In the genomic region with DNA sequence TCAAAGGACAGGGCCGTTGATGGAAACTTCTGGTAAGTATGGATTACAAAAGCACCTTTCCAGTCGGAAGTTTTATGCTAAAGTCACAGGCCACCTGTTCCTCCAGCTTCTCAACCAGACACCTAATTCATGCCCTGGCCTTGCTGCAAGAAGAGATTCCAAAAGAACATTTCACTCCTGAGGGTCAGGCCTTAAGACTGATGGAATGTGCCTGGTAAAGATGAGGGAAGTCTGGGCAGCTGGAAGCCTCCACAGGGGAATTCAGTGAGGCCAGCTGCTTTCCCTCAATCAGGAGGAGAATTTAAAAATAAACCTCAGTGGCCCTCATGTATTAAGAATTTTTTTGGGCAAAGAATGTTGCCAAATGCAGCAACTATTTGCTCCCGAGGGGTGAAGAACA, we compare ENCODE assay signal across 10 mouse cellular contexts.
DNase-seq lines count a peak whose midpoint lies in the region; ATAC-seq lines count a peak whose summit lies in the region.
"Had no signal": no experiment of that assay in that cellular context is flagged by ENCODE, and none has a peak within 500 bp of the region (broad histone marks: within the 10 kb centered on the region; RNA-seq: fewer than 3 reads in every experiment).

No protein-coding gene starts in this region.

- H3K36me3 ChIP-seq in heart, embryonic 16.5 days (ENCODE audit: control insufficient read depth, insufficient read depth), result no peaks in the 10 kb centered on the region

- H3K9ac ChIP-seq in heart, embryonic 16.5 days (ENCODE audit: low read length), result no peak overlapping the region

- peak overlapping the region; percentile 26 for H3K4me2 ChIP-seq in heart, embryonic 16.5 days (ENCODE audit: low read depth, low read length)

- 24% methylated on average over 3 of the region's 3 CpGs for WGBS in heart, embryonic 16.5 days

- 0 out of 2 replicates have a peak, but pooled peaks have one; percentile 16 for ATAC-seq in frontal cortex, adult (ENCODE audit: low TSS enrichment)
- no peak for ATAC-seq in heart, embryonic 16.5 days (replicated peaks; ENCODE audit: extremely low read depth, insufficient read depth, low FRiP score)
- ATAC-seq in erythroblast, adult 5-6 weeks (replicated peaks; ENCODE audit: low FRiP score, poor library complexity, severe bottlenecking), result no peak
- ATAC-seq: CD4-positive, CD25-positive, alpha-beta regulatory T cell, adult 4 months; inflammation-experienced regulatory T-cells, adult 6 months had no signal

- peak overlapping the region; percentile 77 for H3K27ac ChIP-seq in heart, embryonic 16.5 days (ENCODE audit: low read length)

- no peak overlapping the region for H3K4me3 ChIP-seq in heart, embryonic 16.5 days (ENCODE audit: low read length)

- H3K9me3 ChIP-seq in heart, embryonic 16.5 days (replicated peaks; ENCODE audit: control insufficient read depth, low read length), result no peaks in the 10 kb centered on the region

- no peaks in the 10 kb centered on the region for H3K27me3 ChIP-seq in heart, embryonic 16.5 days (ENCODE audit: control insufficient read depth, insufficient read depth, low read length)

- H3K4me1 ChIP-seq in heart, embryonic 16.5 days (ENCODE audit: control insufficient read depth, insufficient read depth, low read length), result peaks cover 48% of the 10 kb centered on the region

- no peak for DNase-seq in frontal cortex, postnatal 14 days (ENCODE audit: low spot score in 2 of 2)
- DNase-seq in embryo, embryonic 11 days, result peak; percentile 42
- DNase-seq in lung, postnatal 4 days, result peak; percentile 39 to 72
- DNase-seq in layer of hippocampus, adult 9-11 months, result no peak
- DNase-seq in cerebellum, adult 11-12 months, result no peak

Comparison
In these comparisons a context has a peak if more than half of its experiments do, and no peak if none do; other contexts are left out.
1. DNase-seq: peak in embryo, embryonic 11 days (single experiment) and lung, postnatal 4 days (2 of 2); none in frontal cortex, postnatal 14 days (0 of 2), layer of hippocampus, adult 9-11 months (single experiment) and cerebellum, adult 11-12 months (single experiment).